Mouse (Mus musculus) MEL (cell line): Measurements from ENCODE around the gene Slc25a29.

Experiments
- CHD1 ChIP-seq: IDR thresholded peaks from 2 replicates; pipeline ENCODE4 v1.6.1; 2012; ENCODE audit warnings: low read depth, mild to moderate bottlenecking, inconsistent platforms, low read length, improper control_type of control experiment
- CHD2 ChIP-seq: IDR thresholded peaks from 2 replicates; pipeline ENCODE4 v1.6.1; 2011; ENCODE audit warnings: low read length, improper control_type of control experiment
- CTCF ChIP-seq, 3 experiments: IDR thresholded peaks in 2 of 3; conservative IDR thresholded peaks in 1 of 3; 2 replicates each; pipeline ENCODE4 v1.5.1; 2011 to 2012; ENCODE audit warnings: low read length in 3 of 3, low read depth in 2 of 3, mild to moderate bottlenecking in 2 of 3, improper control_type of control experiment in 1 of 3, inconsistent platforms in 1 of 3, mixed read lengths in 1 of 3, moderate library complexity in 1 of 3; ENCODE audit not compliant: control insufficient read depth in 1 of 3, insufficient read depth in 1 of 3, poor library complexity in 1 of 3, severe bottlenecking in 1 of 3
- E2F4 ChIP-seq: IDR thresholded peaks from 2 replicates; pipeline ENCODE4 v1.6.1; 2011; ENCODE audit warnings: low read depth, low read length, improper control_type of control experiment, borderline replicate concordance
- EP300 ChIP-seq, 2 experiments: IDR thresholded peaks; 2 replicates each; pipeline ENCODE4 v1.6.1; 2011; ENCODE audit warnings: improper control_type of control experiment in 2 of 2, low read length in 2 of 2, low read depth in 1 of 2, mild to moderate bottlenecking in 1 of 2
- HCFC1 ChIP-seq: IDR thresholded peaks from 2 replicates; pipeline ENCODE4 v1.6.1; 2012; ENCODE audit warnings: low read depth, mild to moderate bottlenecking, inconsistent platforms, low read length, improper control_type of control experiment, moderate library complexity
- MAX ChIP-seq: IDR thresholded peaks from 2 replicates; pipeline ENCODE4 v1.6.1; 2011; ENCODE audit warnings: low read length, improper control_type of control experiment
- POLR2A ChIP-seq, 2 experiments: IDR thresholded peaks; 2 replicates each; pipeline ENCODE4 v1.6.1; 2011 to 2012; ENCODE audit warnings: low read length in 2 of 2, mild to moderate bottlenecking in 2 of 2, control low read depth in 1 of 2, improper control_type of control experiment in 1 of 2, low read depth in 1 of 2, moderate library complexity in 1 of 2; ENCODE audit not compliant: control insufficient read depth in 1 of 2, insufficient read depth in 1 of 2, poor library complexity in 1 of 2
- POLR2AphosphoS5 ChIP-seq: IDR thresholded peaks from 2 replicates; pipeline ENCODE4 v1.6.1; 2012; ENCODE audit warnings: low read depth, borderline replicate concordance, mild to moderate bottlenecking, inconsistent platforms, low read length, moderate library complexity, mixed read lengths
- RAD21 ChIP-seq: IDR thresholded peaks from 2 replicates; pipeline ENCODE4 v1.6.1; 2011; ENCODE audit warnings: mild to moderate bottlenecking, low read depth, low read length, improper control_type of control experiment
- RCOR1 ChIP-seq: IDR thresholded peaks from 2 replicates; pipeline ENCODE4 v1.6.1; 2012; ENCODE audit warnings: low read depth, mild to moderate bottlenecking, inconsistent platforms, low read length, improper control_type of control experiment
- TAL1 ChIP-seq: IDR thresholded peaks from 2 replicates; pipeline ENCODE4 v1.6.1; 2012; ENCODE audit warnings: mild to moderate bottlenecking, inconsistent platforms, low read length, moderate library complexity, mixed read lengths
- TCF12 ChIP-seq: IDR thresholded peaks from 2 replicates; pipeline ENCODE4 v1.6.1; 2014; ENCODE audit warnings: low read depth, mild to moderate bottlenecking, inconsistent platforms, low read length, improper control_type of control experiment, moderate library complexity

DNA sequence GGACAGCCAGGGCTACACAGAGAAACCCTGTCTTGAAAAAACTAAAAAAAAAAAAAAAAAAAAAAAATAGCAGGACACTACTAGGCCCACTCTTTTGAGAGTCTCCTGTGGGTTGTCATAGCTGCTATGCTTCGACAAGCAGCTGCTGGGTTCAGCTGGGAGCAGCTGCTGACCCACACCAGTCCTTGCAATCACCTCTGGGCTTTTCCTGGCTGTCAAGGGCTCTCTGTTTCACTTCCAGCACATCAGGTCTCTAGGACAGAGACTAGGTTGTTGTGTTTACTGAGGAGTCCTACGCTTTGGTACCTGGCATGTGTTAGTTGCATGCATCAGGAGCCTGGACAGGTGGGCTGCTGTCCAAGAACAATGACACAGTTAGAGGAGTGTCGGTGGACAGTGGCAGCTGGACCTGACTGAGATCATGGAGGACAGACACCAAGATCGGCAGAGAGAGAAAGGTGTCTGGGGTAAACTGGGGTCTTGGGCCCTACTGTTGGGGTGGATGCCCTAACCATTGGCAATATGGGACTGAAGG, 13.9 kb upstream of the Slc25a29 start:
- TF ChIP-seq MAX (no peak), CHD2 (no peak), POLR2A (IDR thresholded peaks at IDR 0.05; ENCODE audit: control insufficient read depth in 1 of 2, insufficient read depth in 1 of 2, low read depth in 1 of 2, low read length in 2 of 2, poor library complexity in 1 of 2) (no peak), TCF12 (no peak), E2F4 (no peak), EP300 (IDR thresholded peaks at IDR 0.05; ENCODE audit: low read depth in 1 of 2, low read length in 2 of 2) (no peak), RCOR1 (no peak), CHD1 (no peak), TAL1 (no peak), POLR2AphosphoS5 (no peak), CTCF (IDR thresholded peaks at IDR 0.05 in 2 of 3, conservative IDR thresholded peaks at IDR 0.05 in 1 of 3; ENCODE audit: control insufficient read depth in 1 of 3, insufficient read depth in 1 of 3, low read depth in 2 of 3, low read length in 3 of 3, poor library complexity in 1 of 3, severe bottlenecking in 1 of 3) (no peak), RAD21 (no peak), HCFC1 (no peak)
